Mouse (Mus musculus) kidney, adult 2 months (tissue): ENCODE measurements around the gene Mcrip1. TPM values are rescaled to one million over a fixed set of nuclear protein-coding genes. Genes with fewer than 3 reads are reported as not detected.

Experiments
- DNase-seq: peaks from one replicate; pipeline ENCODE4 v3.0.0; 2021
- H3K27ac ChIP-seq: fragments of 200-500 bp; 2 replicates; pipeline ENCODE4 v1.5.1; 2012; ENCODE audit warnings: low read depth, low read length, control low read depth, inconsistent platforms; ENCODE audit not compliant: insufficient read depth
- H3K27me3 ChIP-seq: fragments of 200-500 bp; replicated peaks from 2 replicates; pipeline ENCODE4 v1.6.1; 2012; ENCODE audit warnings: mild to moderate bottlenecking, moderate library complexity, low read length, inconsistent platforms; ENCODE audit not compliant: control insufficient read depth, insufficient read depth
- H3K36me3 ChIP-seq: fragments of 200-500 bp; 2 replicates; pipeline ENCODE4 v1.6.1; 2012; ENCODE audit warnings: mild to moderate bottlenecking, moderate library complexity, low read length, inconsistent platforms; ENCODE audit not compliant: control insufficient read depth, insufficient read depth
- H3K4me1 ChIP-seq: fragments of 200-500 bp; 2 replicates; pipeline ENCODE4 v1.6.1; 2011; ENCODE audit warnings: low read length; ENCODE audit not compliant: control insufficient read depth, insufficient read depth
- H3K4me3 ChIP-seq: fragments of 200-500 bp; 2 replicates; pipeline ENCODE4 v1.5.1; 2011; ENCODE audit warnings: mild to moderate bottlenecking, low read depth, low read length, control low read depth; ENCODE audit not compliant: insufficient read depth
- CTCF ChIP-seq: fragments of 200-500 bp; conservative IDR thresholded peaks from 2 replicates; pipeline ENCODE4 v1.5.1; 2011; ENCODE audit warnings: low read depth, mild to moderate bottlenecking, control low read depth, low read length, moderate library complexity, mixed read lengths; ENCODE audit not compliant: insufficient read depth, insufficient read length
- POLR2A ChIP-seq: fragments of 200-500 bp; IDR thresholded peaks from one replicate; pipeline ENCODE4 v1.6.1; 2011; ENCODE audit warnings: low read depth, low read length, control low read depth
- WGBS: fragments of 180-500 bp; shearing (Covaris S2); methylation state at CpG from one replicate; pipeline ENCODE4 v1.1.7; 2018; 5-methylcytosine and 5-hydroxymethylcytosine counted together
- polyA plus RNA-seq: library from polyadenylated mRNA; depleted of rRNA; stranded (reverse); fragments of >200 nt; gene quantifications from 2 replicates; pipeline ENCODE4 v1.2.3, GENCODE M21; 2012

Mcrip1 gene
- polyA plus RNA-seq, 1 experiment = 129 TPM

- Histone ChIP-seq H3K27me3 (no peaks in the 10 kb centered on the region), H3K4me3 (no peak overlapping the region), H3K36me3 (no peaks in the 10 kb centered on the region), H3K27ac (no peak overlapping the region), H3K4me1 (peaks cover 10% of the 10 kb centered on the region; the same call in 1 of the 2 replicates)
- no peak for DNase-seq
- WGBS = 41% methylated on average over 4 of the region's 4 CpGs
- TF ChIP-seq POLR2A = no peak
- no peak for TF ChIP-seq CTCF
These were observed 39.6 kb downstream of the Mcrip1 start for GRCm38 (mm10) chr11:120509940-120510339.

GRCm38 (mm10) chr11:120508290-120508870, 41.1 kb downstream of the Mcrip1 start:
- no peak overlapping the region for H3K27ac ChIP-seq
- no peak for DNase-seq
- WGBS = 83% methylated on average over 9 of the region's 9 CpGs

GRCm38 (mm10) chr11:120507611-120508289, 41.8 kb downstream of the Mcrip1 start:
- Histone ChIP-seq H3K27me3 (no peaks in the 10 kb centered on the region), H3K27ac (no peak overlapping the region), H3K4me3 (no peak overlapping the region), H3K36me3 (no peaks in the 10 kb centered on the region), H3K4me1 (peaks cover 10% of the 10 kb centered on the region; the same call in 1 of the 2 replicates)
- TF ChIP-seq POLR2A (no peak), CTCF (no peak)
- 72% methylated on average over 13 of the region's 13 CpGs for WGBS
- no peak for DNase-seq

More at GRCm38 (mm10) chr11:120508290-120508870, 41.1 kb downstream of the Mcrip1 start:
- Histone ChIP-seq H3K4me1 (peaks cover 10% of the 10 kb centered on the region; the same call in 1 of the 2 replicates), H3K36me3 (no peaks in the 10 kb centered on the region), H3K27me3 (no peaks in the 10 kb centered on the region), H3K4me3 (no peak overlapping the region)
- TF ChIP-seq CTCF (no peak), POLR2A (no peak)

- WGBS = 64% methylated on average over 4 of the region's 4 CpGs
- H3K4me3 ChIP-seq = no peak overlapping the region
- H3K27ac ChIP-seq = peak overlapping the region; percentile 63; the same call in 1 of the 2 replicates
- H3K4me1 ChIP-seq = peaks cover 11% of the 10 kb centered on the region; the same call in 1 of the 2 replicates
- peak; percentile 74 for TF ChIP-seq CTCF
- no peak for TF ChIP-seq POLR2A
- H3K27me3 ChIP-seq = no peaks in the 10 kb centered on the region
- H3K36me3 ChIP-seq = no peaks in the 10 kb centered on the region
- DNase-seq = peak; percentile 68
These were observed 42.6 kb downstream of the Mcrip1 start for GRCm38 (mm10) chr11:120506899-120507298.

- no peak overlapping the region for H3K27ac ChIP-seq
- H3K4me1 ChIP-seq = peaks cover 19% of the 10 kb centered on the region
- WGBS = 57% methylated on average over 3 of the region's 3 CpGs
- no peak overlapping the region for H3K4me3 ChIP-seq
- no peaks in the 10 kb centered on the region for H3K27me3 ChIP-seq
- no peaks in the 10 kb centered on the region for H3K36me3 ChIP-seq
- TF ChIP-seq CTCF (no peak), POLR2A (no peak)
- no peak for DNase-seq
These were observed 43.9 kb downstream of the Mcrip1 start for GRCm38 (mm10) chr11:120505661-120506060.

GRCm38 (mm10) chr11:120501701-120502100, 47.8 kb downstream of the Mcrip1 start:
- WGBS = 70% methylated on average over 4 of the region's 4 CpGs
- Histone ChIP-seq H3K36me3 (no peaks in the 10 kb centered on the region; the same call in 1 of the 2 replicates), H3K27ac (no peak overlapping the region), H3K4me1 (peaks cover 19% of the 10 kb centered on the region), H3K27me3 (no peaks in the 10 kb centered on the region), H3K4me3 (no peak overlapping the region)
- no peak for TF ChIP-seq CTCF
- no peak for TF ChIP-seq POLR2A
- no peak for DNase-seq

- peaks cover 18% of the 10 kb centered on the region for H3K4me1 ChIP-seq
- H3K27me3 ChIP-seq = no peaks in the 10 kb centered on the region
- TF ChIP-seq POLR2A (no peak), CTCF (no peak)
- peak; percentile 50 for DNase-seq
- H3K27ac ChIP-seq = peak overlapping the region; percentile 60
- WGBS = 31% methylated on average over 6 of the region's 6 CpGs
- H3K4me3 ChIP-seq = no peak overlapping the region
- H3K36me3 ChIP-seq = no peaks in the 10 kb centered on the region; the same call in 1 of the 2 replicates
These were observed 48.5 kb downstream of the Mcrip1 start for GRCm38 (mm10) chr11:120501018-120501417.
